Mouse (Mus musculus): ENCODE data around the gene Atxn7l2. TPM values are rescaled to one million over a fixed set of nuclear protein-coding genes. Genes with fewer than 3 reads are reported as not detected.
A peak's percentile ranks its signal among the peaks of the same experiment; 100 is the strongest.

The Atxn7l2 gene
- total RNA-seq, 1 experiment from 2014 or later: 15.1 TPM

DNA sequence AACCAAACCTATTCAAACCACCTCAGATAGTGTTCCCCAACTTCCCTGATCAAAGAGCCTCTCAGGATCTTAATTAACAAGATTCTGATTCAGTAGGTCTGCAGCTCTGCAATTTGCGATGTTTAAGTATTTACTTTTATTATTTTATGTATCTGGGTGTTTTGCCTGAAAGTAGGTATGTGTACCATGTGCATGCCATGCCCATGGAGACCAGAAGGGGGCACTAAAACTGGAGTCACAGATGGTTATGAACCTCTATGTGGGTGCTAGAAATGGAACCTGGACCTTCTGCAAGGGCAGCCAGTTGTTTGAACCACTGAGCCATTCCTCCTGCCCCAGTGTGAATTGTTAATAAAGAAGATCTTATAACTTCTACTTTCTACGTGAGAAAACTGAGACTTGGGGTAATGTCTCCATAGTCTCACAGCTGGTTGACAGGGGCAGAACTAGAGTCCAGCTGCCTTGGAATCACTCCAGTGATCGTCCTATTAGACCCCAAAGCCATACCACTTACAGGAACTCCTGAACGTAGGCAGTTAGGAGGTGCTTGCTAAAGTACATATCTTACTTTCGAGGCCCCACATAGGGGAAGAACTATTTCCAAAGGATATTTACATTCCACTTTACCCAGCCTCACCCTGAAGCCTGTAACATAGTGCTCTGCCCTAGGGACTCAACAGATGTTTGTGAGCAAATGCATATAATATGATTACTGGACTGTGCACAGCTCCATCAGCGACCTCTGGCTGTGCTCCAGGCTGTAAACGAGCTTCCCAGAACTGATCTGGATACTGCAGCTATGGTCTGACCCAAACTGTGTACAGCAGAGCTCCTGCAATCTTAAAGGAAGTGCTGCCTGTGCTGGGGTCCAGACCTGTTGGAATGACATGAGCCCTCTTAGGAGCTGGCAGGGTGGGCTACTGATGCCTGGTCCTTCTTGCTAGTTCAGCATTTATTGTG lies 31.7 kb downstream of the Atxn7l2 start:
- DNase-seq: no peak

DNA sequence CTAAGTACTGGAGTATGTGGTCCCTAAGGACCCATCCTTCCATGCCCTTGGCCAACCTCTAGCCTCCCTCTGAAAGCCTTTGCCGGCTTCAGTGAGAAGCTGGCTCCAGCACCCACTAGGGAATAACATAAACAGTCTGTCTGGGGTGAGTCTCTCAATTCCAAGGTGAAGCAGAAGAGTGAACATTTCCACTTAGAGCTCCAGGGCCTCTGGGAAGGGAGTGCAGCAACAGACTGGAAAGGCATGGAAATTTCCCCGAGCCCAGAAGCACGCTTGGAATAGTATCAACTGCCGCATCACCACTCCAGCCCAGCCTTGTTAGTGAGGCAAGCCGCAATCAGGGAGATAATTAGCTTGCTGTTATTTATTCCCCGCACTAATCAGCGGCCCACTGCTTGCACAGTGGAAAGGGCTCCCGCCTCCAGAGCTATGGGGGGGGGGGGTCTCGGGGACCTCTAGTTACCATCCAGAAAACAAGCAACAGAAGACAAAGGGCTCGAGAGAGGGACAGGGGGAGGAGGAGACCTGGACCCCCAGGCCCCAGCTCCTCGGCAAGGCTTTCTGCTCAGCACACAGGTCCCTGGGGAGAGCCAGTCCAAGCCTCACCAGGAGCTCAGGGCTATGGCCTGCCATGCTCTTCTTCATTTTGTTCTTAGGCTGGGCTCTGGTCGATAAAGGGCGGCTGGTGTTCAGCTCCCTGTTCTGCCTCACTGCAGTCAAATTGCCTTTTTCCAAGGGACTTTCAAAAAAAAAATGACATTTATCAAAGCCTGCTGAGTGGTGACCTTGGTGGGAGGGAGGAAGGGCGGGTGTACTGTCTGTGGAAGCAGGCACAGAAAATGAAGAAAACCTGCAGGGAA lies 35.8 kb downstream of the Atxn7l2 start:
- DNase-seq: peak; percentile 58

DNA sequence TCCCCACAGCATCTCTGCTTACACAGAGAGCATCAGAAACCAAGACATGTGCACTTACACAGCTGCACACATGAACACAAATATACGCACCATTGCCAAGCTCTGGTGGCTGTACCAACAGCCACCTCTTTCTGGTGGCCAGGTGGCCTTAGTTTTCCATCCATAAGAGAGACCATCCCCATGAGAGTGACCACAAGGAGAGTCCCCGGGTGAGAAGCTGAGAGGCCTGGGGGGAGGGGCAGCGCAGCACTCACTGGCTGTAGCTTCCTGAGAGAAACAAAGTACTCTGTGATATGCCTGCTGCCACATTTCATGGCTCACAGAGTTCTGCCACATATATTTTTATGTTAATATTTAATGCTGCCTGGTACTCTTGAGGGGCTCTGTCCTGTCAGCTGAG lies 41.5 kb downstream of the Atxn7l2 start:
- no peak for DNase-seq

DNA sequence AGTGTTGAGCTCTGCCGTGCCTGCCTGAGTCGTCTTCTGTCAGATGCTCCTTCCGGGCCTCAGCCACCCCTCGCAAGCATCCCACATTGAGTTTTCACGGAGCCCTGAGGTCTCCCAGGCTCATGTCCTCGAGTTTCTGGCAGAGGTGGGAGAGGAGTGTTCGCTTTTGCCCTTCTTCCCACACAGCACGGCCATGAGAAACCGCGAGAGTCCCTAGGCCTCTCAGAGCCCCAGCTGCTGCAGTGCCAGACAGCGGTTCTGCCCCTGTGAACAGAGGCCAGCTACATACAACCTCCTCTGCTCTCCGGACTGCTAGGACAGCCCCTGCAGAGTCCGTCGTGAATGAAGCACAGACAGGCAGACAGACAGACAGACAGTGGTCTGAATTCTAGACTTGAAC lies 43.2 kb downstream of the Atxn7l2 start:
- no peak for DNase-seq

DNA sequence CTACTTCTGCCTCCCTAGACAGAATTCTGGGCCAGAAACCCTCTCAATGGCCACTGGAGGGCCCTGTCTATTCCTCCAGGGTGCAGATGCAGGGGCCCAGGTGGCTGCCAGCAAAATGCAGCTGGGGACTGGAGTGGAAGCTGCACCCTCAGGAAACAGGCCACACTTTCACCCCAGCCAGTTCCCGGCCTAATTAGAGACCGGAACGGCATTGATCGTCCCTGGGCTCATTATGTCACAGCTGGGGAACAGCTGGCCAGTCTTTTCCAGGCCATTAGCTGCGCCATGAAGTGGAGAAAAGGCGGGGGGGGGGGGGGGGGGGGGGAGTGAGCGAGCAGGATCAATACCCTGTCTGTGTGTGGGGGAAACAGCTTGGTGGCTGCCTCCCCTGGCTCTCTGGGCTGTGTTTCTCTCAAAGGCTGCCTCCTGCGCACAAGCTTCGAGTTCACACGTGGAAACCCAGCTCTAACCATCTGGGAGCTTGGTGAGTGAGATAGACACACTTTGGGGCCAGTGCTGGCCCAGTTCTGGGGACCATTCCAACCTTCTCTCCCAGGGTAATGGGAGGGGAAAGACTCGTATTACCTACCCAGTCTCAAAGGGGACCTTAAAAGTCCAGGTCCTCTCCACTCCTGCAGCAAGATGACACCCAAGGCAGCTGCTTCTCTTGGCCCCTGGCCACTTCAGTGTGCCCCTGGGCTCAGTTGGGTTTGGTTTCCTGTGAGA lies 44.1 kb downstream of the Atxn7l2 start:
- DNase-seq: no peak

DNA sequence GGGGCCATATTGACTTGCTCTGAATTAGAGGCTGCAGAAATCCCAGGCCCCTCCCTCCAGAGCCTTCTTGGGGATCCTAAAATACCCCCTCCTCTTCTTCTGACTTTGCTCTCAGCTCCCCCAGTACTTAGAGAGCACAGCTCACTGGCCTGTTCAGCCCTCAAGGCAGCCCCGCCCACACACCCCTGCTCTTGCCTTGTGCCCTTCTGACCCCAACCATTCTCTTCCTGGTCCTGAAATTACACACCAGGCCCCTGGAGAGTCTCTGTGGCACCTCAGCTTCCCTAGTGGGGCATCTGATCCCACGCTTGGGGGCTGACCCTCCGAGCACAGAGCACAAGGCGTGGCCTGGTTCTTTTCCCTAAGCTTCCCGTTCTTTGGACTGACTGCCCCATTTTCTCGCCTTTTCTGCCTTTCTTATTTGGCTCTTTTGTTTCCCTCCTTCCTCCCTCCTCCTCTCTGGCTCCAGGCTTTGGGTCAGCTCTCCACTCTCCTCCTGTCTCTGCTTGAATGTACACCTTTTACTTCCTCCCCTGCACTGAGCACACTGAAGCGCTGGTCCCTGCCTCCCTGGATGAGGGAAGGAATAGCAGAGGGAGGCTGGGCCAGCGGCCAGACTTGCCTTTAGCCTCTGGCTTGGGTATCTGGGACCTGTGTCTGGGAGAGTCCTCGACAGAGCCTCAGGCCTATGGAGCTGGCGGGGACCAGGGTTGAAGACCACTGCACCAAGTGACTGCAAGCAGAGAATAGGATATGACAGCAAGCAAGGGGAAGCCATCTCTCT lies 45.0 kb downstream of the Atxn7l2 start:
- DNase-seq: no peak

DNA sequence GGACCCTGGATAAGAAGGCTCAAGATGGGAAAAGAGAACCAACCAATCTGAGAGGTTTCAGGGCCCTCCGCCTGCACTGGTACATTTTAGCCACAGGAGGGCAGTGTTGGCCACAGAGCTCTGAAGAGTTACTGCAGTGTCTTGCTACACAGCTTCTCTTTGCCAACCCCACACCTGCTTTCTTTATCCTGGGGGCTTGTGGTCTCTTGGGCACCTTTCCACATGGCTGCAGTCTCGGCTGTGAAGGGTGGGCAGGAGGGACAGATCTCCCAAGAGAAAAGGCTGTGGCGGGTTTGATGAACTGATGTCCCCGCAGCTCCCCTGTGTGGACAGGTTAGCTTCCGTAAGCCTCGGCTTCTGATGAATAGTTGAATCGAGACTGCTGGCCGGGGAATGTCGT lies 45.9 kb downstream of the Atxn7l2 start:
- DNase-seq: peak; percentile 73

DNA sequence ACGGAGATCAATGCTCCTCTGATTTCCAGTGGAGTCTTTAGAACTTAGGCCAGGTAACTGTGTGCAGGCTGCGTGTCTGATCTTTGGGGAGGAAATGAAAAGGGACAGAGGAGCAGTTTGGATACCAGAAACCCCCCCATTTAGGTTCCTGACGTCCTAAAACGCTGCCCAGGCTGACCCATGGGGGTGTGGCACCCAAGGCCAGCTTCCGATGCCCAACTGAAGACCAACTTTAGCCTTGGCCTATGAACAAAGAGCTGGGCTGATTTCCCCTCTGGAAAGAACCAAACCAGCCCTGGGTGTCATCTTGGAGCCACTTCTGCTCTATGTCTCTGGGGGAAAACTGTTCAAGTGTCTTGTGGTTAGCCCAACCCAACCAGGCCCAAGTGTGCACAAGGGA lies 46.6 kb downstream of the Atxn7l2 start:
- DNase-seq: no peak

DNA sequence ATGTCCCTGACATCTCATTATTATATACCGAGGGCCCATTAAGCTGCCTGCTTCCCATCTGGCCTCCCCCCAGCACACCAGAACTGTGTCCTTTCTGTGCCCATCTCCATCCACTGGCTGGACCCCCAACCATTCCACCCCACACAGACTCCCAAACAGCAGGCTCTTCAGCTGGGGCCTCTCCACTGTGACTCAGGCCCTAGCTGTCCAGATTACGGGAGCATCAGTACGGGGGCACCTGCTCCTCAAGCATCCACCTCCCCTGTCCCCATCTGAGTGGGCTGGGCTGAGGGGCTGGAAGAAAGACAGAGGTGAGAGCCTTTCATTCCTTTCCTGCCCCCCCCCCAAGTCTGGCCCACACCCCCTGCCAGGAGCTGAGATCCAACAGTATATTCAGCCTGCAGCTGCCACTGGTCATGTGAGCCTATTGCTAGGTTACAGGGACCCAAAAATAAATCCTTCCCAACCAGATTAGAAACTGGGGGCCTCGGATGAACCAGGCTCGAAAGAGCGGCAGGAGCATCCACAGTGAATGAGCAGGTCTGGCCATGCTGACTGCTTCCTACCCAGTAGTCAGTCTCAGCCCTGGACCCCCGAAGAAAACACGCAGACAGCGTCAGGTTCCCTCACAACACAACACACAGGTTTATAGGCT lies 52.2 kb downstream of the Atxn7l2 start:
- no peak for DNase-seq

DNA sequence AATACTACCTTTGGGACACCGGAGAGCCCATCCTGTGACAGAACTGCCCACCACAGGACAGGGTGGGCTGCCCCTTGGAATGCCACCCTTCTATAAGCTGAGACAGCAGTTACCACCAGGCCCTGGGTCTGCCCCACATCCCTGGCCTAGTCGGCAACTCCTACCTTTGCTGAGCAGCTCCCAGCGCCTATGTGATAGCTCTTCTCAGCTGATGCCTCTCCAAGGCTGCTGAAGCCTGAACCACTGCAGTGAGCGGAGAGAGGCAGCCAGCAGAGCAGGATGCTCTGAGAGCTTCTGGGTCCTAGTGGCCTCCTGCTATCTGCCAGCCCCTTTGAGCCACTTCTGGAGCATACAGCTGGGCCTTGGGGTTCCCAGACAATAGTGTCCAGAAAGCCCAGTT lies 56.1 kb downstream of the Atxn7l2 start, which contains the start of gene Gpr61:
Gene Gpr61, minus strand, starts transcription at position 227 of the 400 bp plus-strand sequence.
- no peak for DNase-seq

DNA sequence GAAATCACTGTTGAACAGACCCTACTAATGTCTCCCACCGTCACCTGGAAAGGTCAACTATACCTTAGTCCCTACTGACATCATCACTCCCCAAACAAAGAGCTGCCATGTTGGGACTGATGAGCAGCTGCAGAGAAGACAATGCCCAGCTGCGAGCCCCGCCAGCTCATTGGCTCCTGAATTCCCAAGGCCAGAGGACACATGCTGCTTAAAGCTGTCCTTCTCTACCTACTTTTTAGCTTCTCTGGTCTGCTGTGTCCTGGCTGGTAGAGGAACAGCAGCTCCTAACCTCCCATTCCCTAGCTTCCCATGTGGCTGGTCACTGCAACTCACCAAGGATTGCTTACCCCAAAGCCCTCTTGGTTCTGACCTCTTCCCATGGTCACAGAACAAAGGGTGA lies 58.4 kb downstream of the Atxn7l2 start:
- DNase-seq: no peak

Other genes starting within 250 kb of the Atxn7l2 start
- gene Gstm3, start 241.7 kb downstream of the Atxn7l2 start, total RNA-seq (2021): not detected in 2 replicates
- gene Gstm2, start 224.5 kb downstream of the Atxn7l2 start, total RNA-seq (2021): 131 and 136 TPM in 2 replicates
- gene Gstm1, start 193.0 kb downstream of the Atxn7l2 start, total RNA-seq (2021): 277 and 344 TPM in 2 replicates
- 13.2 and 17.1 TPM in 2 replicates for gene Gstm4, start 166.0 kb downstream of the Atxn7l2 start, total RNA-seq (2021)
- gene Ampd2, start 124.3 kb downstream of the Atxn7l2 start, total RNA-seq (2021): 178 and 283 TPM in 2 replicates
- 13.2 and 13.4 TPM in 2 replicates for gene Gnat2, start 118.1 kb downstream of the Atxn7l2 start, total RNA-seq (2021)
- 136 and 143 TPM in 2 replicates for gene Gnai3, start 64.8 kb downstream of the Atxn7l2 start, total RNA-seq (2021)
- gene Gpr61, start 56.1 kb downstream of the Atxn7l2 start, total RNA-seq (2021): 0.49 TPM in 1 of 2 replicates, not detected in the other
- gene Amigo1, start 24.6 kb downstream of the Atxn7l2 start, total RNA-seq (2021): 21.0 and 24.7 TPM in 2 replicates
- gene Cyb561d1, start 9.7 kb downstream of the Atxn7l2 start, total RNA-seq (2021): 8.7 and 12.1 TPM in 2 replicates
- 0.15 and 0.38 TPM in 2 replicates for gene Sypl2, start 15.7 kb upstream of the Atxn7l2 start, total RNA-seq (2021)
- gene Psma5, start 46.0 kb upstream of the Atxn7l2 start, total RNA-seq (2021): 74.3 and 95.5 TPM in 2 replicates
- 27.7 and 28.6 TPM in 2 replicates for gene Sort1, start 73.1 kb upstream of the Atxn7l2 start, total RNA-seq (2021)
- not detected in 2 replicates for gene Mybphl, start 154.0 kb upstream of the Atxn7l2 start, total RNA-seq (2021)
- 2.5 and 3.7 TPM in 2 replicates for gene Psrc1, start 172.9 kb upstream of the Atxn7l2 start, total RNA-seq (2021)
- gene Celsr2, start 204.6 kb upstream of the Atxn7l2 start, total RNA-seq (2021): 6.4 and 7.5 TPM in 2 replicates
- 170 and 185 TPM in 2 replicates for gene Sars, start 234.3 kb upstream of the Atxn7l2 start, total RNA-seq (2021)

Measured in adrenal gland, postnatal 25 days (tissue).